Mouse (Mus musculus) E14TG2a.4 (cell line): ENCODE measurements around the gene Ergic1.

Experiments used
- CTCF ChIP-seq: conservative IDR thresholded peaks from 2 replicates; pipeline ENCODE4 v1.5.1; 2014; ENCODE audit warnings: low read length
- NANOG ChIP-seq: IDR thresholded peaks from 2 replicates; pipeline ENCODE4 v1.6.1; 2014; ENCODE audit warnings: borderline replicate concordance, low read length, mixed read lengths
- POU5F1 ChIP-seq: IDR thresholded peaks from 2 replicates; pipeline ENCODE4 v1.6.1; 2014; ENCODE audit warnings: low read length, borderline replicate concordance

GRCm38 (mm10) chr17:26533871-26534372, 27.4 kb upstream of the Ergic1 start:
- TF ChIP-seq CTCF (no peak), POU5F1 (no peak), NANOG (no peak)
